Mouse (Mus musculus): ENCODE measurements around the gene Zfp981.

- TF ChIP-seq CTCF (IDR thresholded peaks at IDR 0.05), result no peak
- TF ChIP-seq EP300 (IDR thresholded peaks at IDR 0.05), result no peak
Measured at GRCm38 (mm10) chr4:146457720-146458119, 44.1 kb upstream of the Zfp981 start.
